Mouse (Mus musculus) spleen, adult 2 months (tissue): ENCODE results near the gene Nkx6-1.

Source experiments
- CTCF ChIP-seq: fragments of 200-500 bp; IDR thresholded peaks from 2 replicates; pipeline ENCODE4 v1.5.1; 2011; ENCODE audit warnings: mild to moderate bottlenecking, inconsistent platforms; ENCODE audit not compliant: insufficient read depth, insufficient read length, insufficient replicate concordance; ENCODE audit errors: extremely low read depth
- POLR2A ChIP-seq: fragments of 200-500 bp; IDR thresholded peaks from 2 replicates; pipeline ENCODE4 v1.6.1; 2011; ENCODE audit warnings: low read depth, low read length, inconsistent platforms

DNA sequence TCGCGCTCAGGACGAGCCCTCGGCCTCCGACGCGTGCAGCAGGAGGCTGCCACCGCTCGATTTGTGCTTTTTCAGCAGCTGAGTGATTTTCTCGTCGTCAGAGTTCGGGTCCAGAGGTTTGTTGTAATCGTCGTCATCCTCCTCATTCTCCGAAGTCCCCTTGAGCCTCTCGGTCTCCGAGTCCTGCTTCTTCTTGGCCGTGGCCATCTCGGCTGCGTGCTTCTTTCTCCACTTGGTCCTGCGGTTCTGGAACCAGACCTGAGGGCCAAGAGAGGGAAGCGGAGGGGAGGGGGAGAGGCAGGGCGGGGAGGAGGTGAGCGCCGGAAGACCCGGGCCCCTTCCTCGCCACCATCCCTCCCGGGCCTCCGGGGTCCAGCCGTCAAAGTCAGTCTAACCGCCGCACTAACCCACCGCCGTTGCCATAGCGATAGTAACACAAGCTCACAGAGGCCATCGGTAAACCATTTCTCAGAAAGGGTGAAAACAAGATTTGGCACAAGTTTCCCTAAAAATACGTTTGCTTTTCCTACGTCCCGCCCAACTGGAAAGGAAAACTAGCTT is 5.3 kb downstream of the Nkx6-1 start:
- TF ChIP-seq CTCF (no peak), POLR2A (no peak)
